Mouse (Mus musculus) testis, adult 2 months (tissue): ENCODE measurements at regions not wholly inside any gene's neighbourhood (a gene's known extent, or its start where the extent isn't known, plus 50 kb on each side); places are given as distances from the start of the nearest gene placed in this dataset.

Experiments
- CTCF ChIP-seq: fragments of 200-500 bp; IDR thresholded peaks from 2 replicates; pipeline ENCODE4 v1.5.1; 2012; ENCODE audit warnings: low read depth, mild to moderate bottlenecking, inconsistent platforms, low read length, moderate library complexity; ENCODE audit not compliant: control insufficient read depth, insufficient read depth, insufficient replicate concordance
- POLR2A ChIP-seq: fragments of 200-500 bp; IDR thresholded peaks from 2 replicates; pipeline ENCODE4 v1.6.1; 2012; ENCODE audit warnings: low read depth, mild to moderate bottlenecking, inconsistent platforms, low read length, moderate library complexity; ENCODE audit not compliant: control insufficient read depth

DNA sequence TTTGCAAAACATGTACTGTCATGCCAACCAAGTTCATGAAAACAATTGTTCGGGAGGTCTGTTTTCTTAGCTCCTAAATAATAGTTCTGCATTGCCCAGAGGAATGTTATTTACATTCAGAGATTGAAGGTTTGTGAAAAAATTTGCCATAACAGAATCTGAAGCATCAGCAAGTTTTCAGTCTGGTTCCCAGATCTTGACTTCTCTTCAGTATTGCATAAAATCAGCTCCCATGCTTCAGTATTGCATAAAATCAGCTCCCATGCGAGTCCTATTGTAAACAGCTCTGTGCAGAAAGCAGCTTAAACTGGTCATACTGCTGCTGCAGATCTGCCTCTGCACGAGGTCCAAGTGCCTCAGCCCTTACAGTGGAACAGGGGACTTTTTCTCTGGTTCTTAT lies 155.5 kb downstream of the Cxcl12 start:
- TF ChIP-seq CTCF = no peak
- TF ChIP-seq POLR2A = no peak
